Mouse (Mus musculus): ENCODE data around the gene Cemip. TPM values are rescaled to one million over a fixed set of nuclear protein-coding genes. Genes with fewer than 3 reads are reported as not detected.

Gene Cemip
- total and polyA plus RNA-seq, 2 experiments from 2014 or later = 0.37 to 2.9 TPM

DNA sequence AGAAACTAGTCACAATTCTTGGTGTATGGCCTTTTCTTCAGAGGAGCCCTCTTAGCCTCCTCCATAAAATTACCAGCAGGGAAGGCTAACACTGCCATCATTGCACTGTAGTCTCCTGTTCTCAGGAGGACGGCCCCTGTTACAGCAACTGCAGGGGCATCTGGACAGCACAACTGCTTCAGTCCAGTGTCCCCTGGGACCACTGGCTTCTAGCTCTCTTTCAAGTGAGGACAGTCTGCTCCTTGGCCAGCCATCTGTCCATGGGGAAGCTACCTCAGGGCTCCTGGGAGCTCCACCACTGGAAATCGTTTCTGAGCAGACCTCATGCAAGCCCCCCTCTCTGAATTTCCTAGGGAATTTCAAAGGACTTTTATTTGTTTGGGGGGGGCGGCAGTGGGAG, 185.8 kb downstream of the Cemip start:
- H3K4me3 ChIP-seq (ENCODE audit: low read depth, low read length) = no peak overlapping the region
- no peaks in the 10 kb centered on the region for H3K27me3 ChIP-seq (ENCODE audit: control insufficient read depth, insufficient read depth, low read length)
- H3K4me2 ChIP-seq (ENCODE audit: low read depth, low read length) = no peak overlapping the region
- no peak overlapping the region for H3K27ac ChIP-seq (ENCODE audit: low read depth)
- H3K9ac ChIP-seq (replicated peaks; ENCODE audit: low read depth, low read length) = no peak overlapping the region
- DNase-seq (ENCODE audit: low spot score) (no peak), ATAC-seq (ENCODE audit: insufficient read depth, low read depth) (no peak)
- no peaks in the 10 kb centered on the region for H3K9me3 ChIP-seq (replicated peaks; ENCODE audit: control insufficient read depth, low read length)
- WGBS = 69% methylated on average over 3 of the region's 3 CpGs
- TF ChIP-seq EP300 (IDR thresholded peaks at IDR 0.05; ENCODE audit: low read depth) = no peak
- TF ChIP-seq CTCF (IDR thresholded peaks at IDR 0.05; ENCODE audit: low read depth) = no peak
- H3K36me3 ChIP-seq (replicated peaks; ENCODE audit: control insufficient read depth, insufficient read depth, low read length) = peaks cover 47% of the 10 kb centered on the region
- H3K4me1 ChIP-seq (ENCODE audit: control insufficient read depth, insufficient read depth) = no peaks in the 10 kb centered on the region

DNA sequence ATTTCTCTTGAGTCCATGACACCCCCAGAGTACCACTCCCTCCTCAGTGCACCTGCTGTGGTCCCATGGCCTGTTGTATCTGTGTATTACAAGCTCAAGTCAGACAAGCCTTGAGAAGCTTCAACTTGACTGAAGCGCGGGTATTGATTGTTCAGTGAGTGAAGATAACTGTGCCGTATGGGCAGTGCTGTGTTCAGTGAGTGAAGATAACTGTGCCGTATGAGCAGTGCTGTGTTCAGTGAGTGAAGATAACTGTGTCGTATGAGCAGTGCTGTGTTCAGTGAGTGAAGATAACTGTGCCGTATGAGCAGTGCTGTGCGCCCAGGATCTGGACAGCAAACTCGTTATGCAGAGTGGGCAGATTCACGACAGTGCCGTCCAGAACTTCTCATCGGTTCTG, 188.0 kb downstream of the Cemip start:
- DNase-seq (ENCODE audit: low spot score) = no peak
- no peak overlapping the region for H3K27ac ChIP-seq (ENCODE audit: low read depth)
- H3K9me3 ChIP-seq (replicated peaks; ENCODE audit: control insufficient read depth, low read length) = no peaks in the 10 kb centered on the region
- ATAC-seq (ENCODE audit: insufficient read depth, low read depth) = no peak
- H3K27me3 ChIP-seq (ENCODE audit: control insufficient read depth, insufficient read depth, low read length) = no peaks in the 10 kb centered on the region
- H3K4me3 ChIP-seq (ENCODE audit: low read depth, low read length) = no peak overlapping the region
- peaks cover 4% of the 10 kb centered on the region for H3K4me1 ChIP-seq (ENCODE audit: control insufficient read depth, insufficient read depth)
- WGBS = 75% methylated on average over 11 of the region's 11 CpGs
- TF ChIP-seq CTCF (IDR thresholded peaks at IDR 0.05; ENCODE audit: low read depth) (no peak), EP300 (IDR thresholded peaks at IDR 0.05; ENCODE audit: low read depth) (no peak)
- H3K4me2 ChIP-seq (ENCODE audit: low read depth, low read length) = no peak overlapping the region
- no peak overlapping the region for H3K9ac ChIP-seq (replicated peaks; ENCODE audit: low read depth, low read length)
- peaks cover 51% of the 10 kb centered on the region for H3K36me3 ChIP-seq (replicated peaks; ENCODE audit: control insufficient read depth, insufficient read depth, low read length)

DNA sequence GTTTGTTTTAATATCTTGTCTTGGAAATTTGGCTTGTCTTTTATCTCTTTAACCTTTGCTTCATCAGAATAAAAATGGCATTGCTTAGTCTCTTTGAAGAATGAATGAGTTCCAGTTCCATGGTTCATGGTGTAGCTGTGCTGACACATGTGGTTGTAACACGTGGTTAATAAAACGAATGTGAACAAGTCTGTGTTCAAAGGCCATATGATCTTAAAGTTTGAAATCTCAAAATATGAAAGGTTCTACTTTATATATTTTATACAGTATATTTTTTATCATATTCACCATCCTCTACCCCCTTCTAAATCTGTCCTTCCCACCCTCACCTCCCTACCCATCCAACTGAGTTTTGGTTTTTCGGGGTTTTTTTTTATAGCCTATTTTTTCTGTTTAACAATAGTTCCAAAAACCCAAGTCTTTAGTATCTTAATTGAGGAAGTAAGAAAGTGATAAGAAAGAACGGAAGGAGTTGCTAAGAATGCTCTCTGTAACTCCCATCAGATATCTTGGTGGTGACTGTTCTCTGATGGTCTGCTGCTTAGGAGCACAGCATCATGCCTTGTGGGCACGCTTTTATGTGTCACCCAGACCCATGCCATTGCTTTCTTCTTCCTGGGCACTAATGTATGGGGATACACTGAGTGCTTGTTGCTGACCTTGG, 190.1 kb downstream of the Cemip start:
- DNase-seq (ENCODE audit: low spot score) (no peak), ATAC-seq (ENCODE audit: insufficient read depth, low read depth) (no peak)
- 83% methylated on average over 5 of the region's 5 CpGs for WGBS
- Histone ChIP-seq H3K9ac (replicated peaks; ENCODE audit: low read depth, low read length) (no peak overlapping the region), H3K4me2 (ENCODE audit: low read depth, low read length) (no peak overlapping the region), H3K9me3 (replicated peaks; ENCODE audit: control insufficient read depth, low read length) (no peaks in the 10 kb centered on the region), H3K4me3 (ENCODE audit: low read depth, low read length) (no peak overlapping the region), H3K27me3 (ENCODE audit: control insufficient read depth, insufficient read depth, low read length) (no peaks in the 10 kb centered on the region), H3K36me3 (replicated peaks; ENCODE audit: control insufficient read depth, insufficient read depth, low read length) (peaks cover 45% of the 10 kb centered on the region), H3K27ac (ENCODE audit: low read depth) (no peak overlapping the region), H3K4me1 (ENCODE audit: control insufficient read depth, insufficient read depth) (peaks cover 11% of the 10 kb centered on the region)
- TF ChIP-seq CTCF (IDR thresholded peaks at IDR 0.05; ENCODE audit: low read depth) (no peak), EP300 (IDR thresholded peaks at IDR 0.05; ENCODE audit: low read depth) (no peak)

DNA sequence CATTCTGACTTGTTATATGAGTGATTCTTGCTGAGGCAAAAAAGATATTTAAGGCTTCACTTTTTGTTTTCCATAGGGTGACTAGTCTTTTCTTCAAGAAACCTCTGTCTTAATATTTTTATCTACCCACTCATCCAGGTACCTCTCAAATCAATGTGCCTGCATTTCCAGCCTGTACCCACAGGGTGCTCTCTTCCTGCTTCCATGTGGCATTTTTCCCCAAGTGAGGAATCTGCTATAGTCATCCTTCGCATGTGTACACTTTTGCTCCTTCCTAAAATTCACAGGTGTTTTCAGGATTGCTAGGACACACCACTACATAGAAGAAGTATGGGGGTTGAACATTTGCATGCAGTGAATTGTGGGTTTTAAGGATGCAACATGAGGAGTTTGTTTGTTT, 192.0 kb downstream of the Cemip start:
- no peak for ATAC-seq (ENCODE audit: insufficient read depth, low read depth)
- TF ChIP-seq EP300 (IDR thresholded peaks at IDR 0.05; ENCODE audit: low read depth) = no peak
- TF ChIP-seq CTCF (IDR thresholded peaks at IDR 0.05; ENCODE audit: low read depth) = no peak
- no peak overlapping the region for H3K4me3 ChIP-seq (ENCODE audit: low read depth, low read length)
- H3K36me3 ChIP-seq (replicated peaks; ENCODE audit: control insufficient read depth, insufficient read depth, low read length) = peaks cover 32% of the 10 kb centered on the region
- H3K27ac ChIP-seq (ENCODE audit: low read depth) = no peak overlapping the region
- H3K9me3 ChIP-seq (replicated peaks; ENCODE audit: control insufficient read depth, low read length) = no peaks in the 10 kb centered on the region
- no peak for DNase-seq (ENCODE audit: low spot score)
- H3K4me1 ChIP-seq (ENCODE audit: control insufficient read depth, insufficient read depth) = peaks cover 11% of the 10 kb centered on the region
- WGBS = 92% methylated on average over 1 of the region's 1 CpGs
- H3K4me2 ChIP-seq (ENCODE audit: low read depth, low read length) = no peak overlapping the region
- no peak overlapping the region for H3K9ac ChIP-seq (replicated peaks; ENCODE audit: low read depth, low read length)
- no peaks in the 10 kb centered on the region for H3K27me3 ChIP-seq (ENCODE audit: control insufficient read depth, insufficient read depth, low read length)

DNA sequence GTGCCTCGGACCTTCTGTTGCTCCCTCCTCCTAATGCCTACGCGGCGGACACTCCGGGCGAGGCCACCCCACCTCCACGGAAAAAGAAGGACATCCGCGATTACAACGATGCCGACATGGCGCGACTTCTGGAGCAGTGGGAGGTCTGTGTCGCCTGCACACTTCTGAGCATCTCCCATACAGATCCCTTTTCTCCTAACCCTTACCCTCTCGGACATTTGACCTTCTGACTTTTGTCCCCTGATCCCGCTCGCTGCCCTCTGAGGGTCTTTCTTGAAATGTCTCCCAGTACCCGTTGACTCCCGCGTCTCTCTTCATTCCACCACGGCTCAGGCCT, 194.0 kb downstream of the Cemip start:
- 1% methylated on average over 16 of the region's 21 CpGs for WGBS
- peaks cover 11% of the 10 kb centered on the region for H3K4me1 ChIP-seq (ENCODE audit: control insufficient read depth, insufficient read depth)

More for the DNA sequence above, 194.0 kb downstream of the Cemip start:
- no peak for DNase-seq (ENCODE audit: low spot score)
- TF ChIP-seq EP300 (IDR thresholded peaks at IDR 0.05; ENCODE audit: low read depth) = no peak
- no peak; the same call in 1 of the 2 replicates for TF ChIP-seq CTCF (IDR thresholded peaks at IDR 0.05; ENCODE audit: low read depth)
- peak overlapping the region; percentile 85 for H3K27ac ChIP-seq (ENCODE audit: low read depth)
- no peaks in the 10 kb centered on the region for H3K27me3 ChIP-seq (ENCODE audit: control insufficient read depth, insufficient read depth, low read length)
- H3K9me3 ChIP-seq (replicated peaks; ENCODE audit: control insufficient read depth, low read length) = no peaks in the 10 kb centered on the region
- peak overlapping the region; percentile 83 for H3K4me2 ChIP-seq (ENCODE audit: low read depth, low read length)
- no peak for ATAC-seq (ENCODE audit: insufficient read depth, low read depth)
- peak overlapping the region; percentile 66 for H3K9ac ChIP-seq (replicated peaks; ENCODE audit: low read depth, low read length)
- H3K4me3 ChIP-seq (ENCODE audit: low read depth, low read length) = peak overlapping the region; percentile 74
- H3K36me3 ChIP-seq (replicated peaks; ENCODE audit: control insufficient read depth, insufficient read depth, low read length) = peaks cover 12% of the 10 kb centered on the region
